Comparison of ENCODE assay signal across 9 mouse cellular contexts in genomic region chr7:3616057-3616388, GRCm38 (mm10). TPM values are rescaled to one million over a fixed set of nuclear protein-coding genes. Genes with fewer than 3 reads are reported as not detected.
DNase-seq lines count a peak whose midpoint lies in the region; ATAC-seq and TF ChIP-seq lines count a peak whose summit lies in the region.
"Had no signal": no experiment of that assay in that cellular context is flagged by ENCODE, and none has a peak within 500 bp of the region (broad histone marks: within the 10 kb centered on the region; RNA-seq: fewer than 3 reads in every experiment).

Gene Oscar (minus strand): TSS chr7:3616157.

- no peak for ATAC-seq in kidney, embryonic 16.5 days (ENCODE audit: low FRiP score, low TSS enrichment)
- no peak for ATAC-seq in embryonic facial prominence, embryonic 13.5 days (ENCODE audit: insufficient number of reproducible peaks, insufficient read depth, low FRiP score, low TSS enrichment, low read depth)
- no peak for ATAC-seq in intestine, embryonic 16.5 days

- no peak within 1 kb of the TSS for H3K27ac ChIP-seq in kidney, embryonic 16.5 days (ENCODE audit: low read length)
- no peak within 1 kb of the TSS for H3K27ac ChIP-seq in kidney, adult 2 months (ENCODE audit: insufficient read depth, low read depth, low read length)
- H3K27ac ChIP-seq in embryonic facial prominence, embryonic 13.5 days: no peak within 1 kb of the TSS
- H3K27ac ChIP-seq in intestine, embryonic 16.5 days (ENCODE audit: low read length): no peak within 1 kb of the TSS

- peak within 1 kb of the TSS; percentile 64 for H3K4me3 ChIP-seq in kidney, embryonic 16.5 days (ENCODE audit: low read length)
- no peak within 1 kb of the TSS; the same call in 1 of the 2 replicates for H3K4me3 ChIP-seq in kidney, adult 2 months (ENCODE audit: insufficient read depth, low read depth, low read length)
- H3K4me3 ChIP-seq in embryonic facial prominence, embryonic 13.5 days: peak within 1 kb of the TSS; percentile 82
- peak within 1 kb of the TSS; percentile 85 for H3K4me3 ChIP-seq in intestine, embryonic 16.5 days (ENCODE audit: low read length)
- peak within 1 kb of the TSS; percentile 64 for H3K4me3 ChIP-seq in myocyte

- no peaks in the 10 kb centered on the region for H3K9me3 ChIP-seq in kidney, embryonic 16.5 days (ENCODE audit: low read length)
- no peaks in the 10 kb centered on the region for H3K9me3 ChIP-seq in embryonic facial prominence, embryonic 13.5 days
- H3K9me3 ChIP-seq in intestine, embryonic 16.5 days (ENCODE audit: control insufficient read depth, low read length): no peaks in the 10 kb centered on the region

- no peak for DNase-seq in kidney, adult 2 months
- DNase-seq in spleen, postnatal 36 days (ENCODE audit: low spot score in 2 of 2): no peak
- no peak for DNase-seq in left cerebral cortex, postnatal 25 days (ENCODE audit: low spot score in 2 of 2)
- no peak for DNase-seq in cerebellum, postnatal 25 days
- DNase-seq: kidney, postnatal 4 days had no signal

- peaks cover 5% of the 10 kb centered on the region for H3K4me1 ChIP-seq in kidney, embryonic 16.5 days (ENCODE audit: insufficient read depth, low read length)
- no peaks in the 10 kb centered on the region for H3K4me1 ChIP-seq in kidney, adult 2 months (ENCODE audit: control insufficient read depth, insufficient read depth, low read length)
- peaks cover 6% of the 10 kb centered on the region for H3K4me1 ChIP-seq in embryonic facial prominence, embryonic 13.5 days
- H3K4me1 ChIP-seq in intestine, embryonic 16.5 days (ENCODE audit: control insufficient read depth, insufficient read depth, low read length): peaks cover 4% of the 10 kb centered on the region; the same call in 1 of the 2 replicates

- intact Hi-C loops in left cerebral cortex, postnatal 25 days (cut with DNase I): no loop called here

- H3K4me2 ChIP-seq in kidney, embryonic 16.5 days (replicated peaks; ENCODE audit: low read depth, low read length): peak within 1 kb of the TSS; percentile 75; the same call in 1 of the 2 replicates
- 0 out of 2 replicates have a peak within 1 kb of the TSS, but pooled peaks have one; percentile 26 for H3K4me2 ChIP-seq in embryonic facial prominence, embryonic 13.5 days
- H3K4me2 ChIP-seq in intestine, embryonic 16.5 days (ENCODE audit: low read depth, low read length): peak within 1 kb of the TSS; percentile 17; the same call in 1 of the 2 replicates
- peak within 1 kb of the TSS; percentile 3 for H3K4me2 ChIP-seq in myocyte (ENCODE audit: low read depth)

- H3K79me2 ChIP-seq in myocyte (ENCODE audit: control insufficient read depth, insufficient read depth): peaks cover 12% of the 10 kb centered on the region

- H3K36me3 ChIP-seq in kidney, embryonic 16.5 days (ENCODE audit: insufficient read depth, low read length): peaks cover 15% of the 10 kb centered on the region
- no peaks in the 10 kb centered on the region; the same call in 1 of the 2 replicates for H3K36me3 ChIP-seq in kidney, adult 2 months (ENCODE audit: control insufficient read depth, insufficient read depth, low read length)
- H3K36me3 ChIP-seq in embryonic facial prominence, embryonic 13.5 days: peaks cover 23% of the 10 kb centered on the region
- H3K36me3 ChIP-seq in intestine, embryonic 16.5 days (ENCODE audit: control insufficient read depth, insufficient read depth, low read length): peaks cover 4% of the 10 kb centered on the region; the same call in 1 of the 2 replicates
- no peaks in the 10 kb centered on the region for H3K36me3 ChIP-seq in myocyte (ENCODE audit: control insufficient read depth, insufficient read depth)

- no peak within 1 kb of the TSS for H3K9ac ChIP-seq in kidney, embryonic 16.5 days (replicated peaks; ENCODE audit: low read length)
- no peak within 1 kb of the TSS for H3K9ac ChIP-seq in embryonic facial prominence, embryonic 13.5 days
- no peak within 1 kb of the TSS for H3K9ac ChIP-seq in intestine, embryonic 16.5 days (ENCODE audit: low read depth, low read length)

- no peak for TF ChIP-seq CTCF in kidney, adult 2 months (conservative IDR thresholded peaks at IDR 0.05; ENCODE audit: insufficient read depth, insufficient read length, low read depth, low read length)

- H3ac ChIP-seq in myocyte (ENCODE audit: control insufficient read depth, insufficient read length): peak within 1 kb of the TSS; percentile 38

- no peaks in the 10 kb centered on the region for H3K27me3 ChIP-seq in kidney, embryonic 16.5 days (ENCODE audit: insufficient read depth, low read length)
- no peaks in the 10 kb centered on the region for H3K27me3 ChIP-seq in kidney, adult 2 months (replicated peaks; ENCODE audit: control insufficient read depth, insufficient read depth, low read length)
- H3K27me3 ChIP-seq in embryonic facial prominence, embryonic 13.5 days: no peaks in the 10 kb centered on the region
- H3K27me3 ChIP-seq in intestine, embryonic 16.5 days (replicated peaks; ENCODE audit: control insufficient read depth, insufficient read depth, low read length): no peaks in the 10 kb centered on the region
- H3K27me3 ChIP-seq in myocyte (ENCODE audit: control insufficient read depth, insufficient read depth, insufficient read length): peaks cover 19% of the 10 kb centered on the region

- TF ChIP-seq POLR2A in kidney, adult 2 months (IDR thresholded peaks at IDR 0.05; ENCODE audit: low read depth, low read length): no peak
- no peak for TF ChIP-seq POLR2A in myocyte (IDR thresholded peaks at IDR 0.05; ENCODE audit: insufficient read length, low read depth)

- WGBS in kidney, embryonic 16.5 days: 84% methylated on average over 4 of the region's 4 CpGs
- 81% methylated on average over 4 of the region's 4 CpGs for WGBS in kidney, adult 2 months
- 73% methylated on average over 4 of the region's 4 CpGs for WGBS in embryonic facial prominence, embryonic 13.5 days
- 86% methylated on average over 4 of the region's 4 CpGs for WGBS in intestine, embryonic 16.5 days

TF ChIP-seq in myocyte, 11 proteins besides CTCF, POLR2A, EP300 and RAD21:
- TF ChIP-seq TCF3 (IDR thresholded peaks at IDR 0.05; ENCODE audit: insufficient read length, low read depth): no peak
- TF ChIP-seq MYOG (IDR thresholded peaks at IDR 0.05; ENCODE audit: control insufficient read depth in 1 of 3, insufficient read depth in 1 of 3, insufficient read length in 2 of 3, low read depth in 2 of 3): no peak
- TF ChIP-seq E2F4 (IDR thresholded peaks at IDR 0.05; ENCODE audit: insufficient read depth): no peak
- TF ChIP-seq TCF12 (IDR thresholded peaks at IDR 0.05; ENCODE audit: insufficient read depth, poor library complexity, severe bottlenecking): no peak
- TF ChIP-seq REST (IDR thresholded peaks at IDR 0.05; ENCODE audit: insufficient read depth, insufficient read length): no peak
- TF ChIP-seq SRF (IDR thresholded peaks at IDR 0.05; ENCODE audit: control insufficient read depth, insufficient read length, low read depth): no peak
- TF ChIP-seq POLR2AphosphoS2 (IDR thresholded peaks at IDR 0.05; ENCODE audit: insufficient read length, low read depth): no peak
- TF ChIP-seq USF1 (IDR thresholded peaks at IDR 0.05; ENCODE audit: low read depth): no peak
- no peak for TF ChIP-seq MAX (IDR thresholded peaks at IDR 0.05; ENCODE audit: low read depth)
- TF ChIP-seq CEBPB (IDR thresholded peaks at IDR 0.05; ENCODE audit: insufficient read depth, poor library complexity, severe bottlenecking): no peak
- TF ChIP-seq MYOD1 (IDR thresholded peaks at IDR 0.05; ENCODE audit: control insufficient read depth in 1 of 3, insufficient read length in 2 of 3, low read depth in 2 of 3): no peak
TF ChIP-seq in myocyte: peak in this region for 0.

RNA-seq across cellular contexts. Expression of gene Oscar, which starts in this region (rescaled TPM):
- 0.25 and 0.36 TPM in 2 replicates for polyA plus RNA-seq in kidney, embryonic 16.5 days (2015; fragmentation: Nextera tagmentation; extraction: Ambion mirVana)
- 0.19 and 0.26 TPM in 2 replicates for polyA plus RNA-seq in kidney, adult 2 months (2012; rRNA removed)
- polyA plus RNA-seq in embryonic facial prominence, embryonic 13.5 days (2015; fragmentation: Nextera tagmentation; extraction: Ambion mirVana): 0.33 and 0.37 TPM in 2 replicates
- 0.07 TPM in 1 of 2 replicates, not detected in the other for polyA plus RNA-seq in intestine, embryonic 16.5 days (2015; fragmentation: Nextera tagmentation; extraction: Ambion mirVana)
- polyA plus RNA-seq in myocyte (2012; fragmentation: generic; extraction: Trizol): not detected
- total RNA-seq in left cerebral cortex, postnatal 25 days (2021): 1 to 10 TPM in 1 of 2 experiments, under 1 TPM in 1; 0.66 to 1.1 TPM

Comparison
In these comparisons a context has a peak if more than half of its experiments do, and no peak if none do; other contexts are left out.
1. H3K4me2 ChIP-seq: peak in every context shown above with its lines; median percentile 75 in kidney, embryonic 16.5 days; 26 in embryonic facial prominence, embryonic 13.5 days; 17 in intestine, embryonic 16.5 days; 3 in myocyte.